Mouse (Mus musculus) thymus, adult 2 months (tissue): ENCODE data around the gene Olfr91.
"Not testable (repeated sequence)": the region's sequence is repeated elsewhere in the genome, so short reads cannot be mapped to it uniquely, and the experiment has no call there.

Source experiments
- CTCF ChIP-seq: fragments of 200-500 bp; IDR thresholded peaks from 2 replicates; pipeline ENCODE4 v1.5.1; 2012; ENCODE audit warnings: mild to moderate bottlenecking, control low read depth, low read length, moderate library complexity, borderline replicate concordance; ENCODE audit not compliant: control insufficient read depth, poor library complexity, insufficient read depth; ENCODE audit errors: extremely low read depth
- POLR2A ChIP-seq: fragments of 200-500 bp; IDR thresholded peaks from 2 replicates; pipeline ENCODE4 v1.6.1; 2012; ENCODE audit warnings: mild to moderate bottlenecking, low read length, control low read depth, moderate library complexity; ENCODE audit not compliant: control insufficient read depth, poor library complexity, insufficient read depth; ENCODE audit errors: extremely low read depth

DNA sequence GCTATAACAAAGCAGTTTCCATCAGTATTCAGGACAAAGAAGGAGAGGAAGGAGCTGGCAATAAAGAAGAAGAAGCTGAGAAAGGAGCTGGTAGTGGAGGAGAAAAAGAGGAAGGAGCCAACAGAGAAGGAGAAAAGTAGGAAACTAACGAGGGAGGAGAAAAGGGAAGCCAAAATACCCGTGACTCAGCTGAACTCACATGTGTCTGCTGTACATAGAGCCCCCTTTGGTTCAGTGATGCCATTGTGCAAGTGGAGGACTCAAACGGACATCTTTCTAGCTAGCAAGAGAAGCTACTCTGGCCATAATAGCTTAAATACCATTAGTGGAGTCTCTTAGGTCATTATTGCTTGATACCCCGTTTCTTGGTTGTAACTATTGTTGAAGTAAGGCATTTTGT, 33.3 kb upstream of the Olfr91 start:
- TF ChIP-seq CTCF, POLR2A: not testable (repeated sequence)
